Mouse (Mus musculus) heart, embryonic 11.5 days (tissue): ENCODE measurements around the gene Sgtb. TPM values are rescaled to one million over a fixed set of nuclear protein-coding genes. Genes with fewer than 3 reads are reported as not detected.

Experiments used
- ATAC-seq: fragments of 200-750 bp; cut with Nextera tagmentation; replicated peaks from 2 replicates; pipeline ENCODE4 v1.8.0; 2017; ENCODE audit warnings: moderate library complexity; ENCODE audit not compliant: insufficient number of reproducible peaks, low FRiP score, low TSS enrichment
- H3K27ac ChIP-seq: fragments of 300-500 bp; sonication (generic); 2 replicates; pipeline ENCODE4 v1.5.1; 2014; ENCODE audit warnings: mild to moderate bottlenecking, low read depth, low read length
- H3K27me3 ChIP-seq: fragments of 300-500 bp; sonication (generic); 2 replicates; pipeline ENCODE4 v1.6.1; 2014; ENCODE audit warnings: mild to moderate bottlenecking, low read length, mixed read lengths; ENCODE audit not compliant: control insufficient read depth, insufficient read depth
- H3K36me3 ChIP-seq: fragments of 300-500 bp; sonication (generic); 2 replicates; pipeline ENCODE4 v1.6.1; 2014; ENCODE audit warnings: mild to moderate bottlenecking, low read length, moderate library complexity, mixed read lengths; ENCODE audit not compliant: control insufficient read depth, insufficient read depth
- H3K4me1 ChIP-seq: fragments of 300-500 bp; sonication (generic); 2 replicates; pipeline ENCODE4 v1.6.1; 2014; ENCODE audit warnings: low read length; ENCODE audit not compliant: control insufficient read depth, insufficient read depth
- H3K4me2 ChIP-seq: fragments of 300-500 bp; sonication (generic); 2 replicates; pipeline ENCODE4 v1.6.1; 2014; ENCODE audit warnings: mild to moderate bottlenecking, moderate library complexity
- H3K4me3 ChIP-seq: fragments of 300-500 bp; sonication (generic); 2 replicates; pipeline ENCODE4 v1.5.1; 2014; ENCODE audit warnings: low read depth, low read length
- H3K9ac ChIP-seq: fragments of 300-500 bp; sonication (generic); 2 replicates; pipeline ENCODE4 v1.6.1; 2014; ENCODE audit warnings: mild to moderate bottlenecking, low read depth, low read length, moderate library complexity
- H3K9me3 ChIP-seq: fragments of 300-500 bp; sonication (generic); replicated peaks from 2 replicates; pipeline ENCODE4 v1.6.1; 2016; ENCODE audit warnings: low read length; ENCODE audit not compliant: control insufficient read depth
- WGBS: fragments of 180-500 bp; shearing (Covaris S2); extraction: QIAGEN DNeasy Blood & Tissue Kit; methylation state at CpG from one replicate; pipeline ENCODE4 v1.1.7; 2014; ENCODE audit not compliant: insufficient replicate concordance; 5-methylcytosine and 5-hydroxymethylcytosine counted together
- polyA plus RNA-seq: library from polyadenylated mRNA; unstranded; fragments of >200 nt; fragmentation: Nextera tagmentation; extraction: Ambion mirVana; gene quantifications from 2 replicates; pipeline ENCODE4 v1.2.1, GENCODE M21; 2014

Sgtb gene
- polyA plus RNA-seq: 2.8 and 3.2 TPM in 2 replicates

GRCm38 (mm10) chr13:104109288-104109815, at the start of gene Sgtb, which contains the start of gene Nln:
Sgtb (plus strand) TSS chr13:104109741.
Nln (minus strand) TSS chr13:104109614.
- WGBS: 1% methylated on average over 31 of the region's 44 CpGs
- ATAC-seq: peak; percentile 99
- H3K27ac ChIP-seq: peak within 1 kb of the TSS; percentile 73

GRCm38 (mm10) chr13:104060231-104060630, 49.3 kb upstream of the Sgtb start:
- H3K27ac ChIP-seq: no peak overlapping the region
- peaks cover 2% of the 10 kb centered on the region; the same call in 1 of the 2 replicates for H3K36me3 ChIP-seq
- H3K4me2 ChIP-seq: no peak overlapping the region
- no peaks in the 10 kb centered on the region for H3K27me3 ChIP-seq
- no peak for ATAC-seq
- H3K9me3 ChIP-seq: no peaks in the 10 kb centered on the region
- WGBS: 68% methylated on average over 1 of the region's 1 CpGs
- no peak overlapping the region for H3K9ac ChIP-seq
- no peak overlapping the region for H3K4me3 ChIP-seq
- H3K4me1 ChIP-seq: peaks cover 11% of the 10 kb centered on the region

More at GRCm38 (mm10) chr13:104109288-104109815, at the start of gene Sgtb, which contains the start of gene Nln:
- Histone ChIP-seq H3K4me2 (peak within 1 kb of the TSS; percentile 98), H3K4me3 (peak within 1 kb of the TSS; percentile 62), H3K27me3 (no peaks in the 10 kb centered on the region), H3K4me1 (no peaks in the 10 kb centered on the region; the same call in 1 of the 2 replicates), H3K36me3 (no peaks in the 10 kb centered on the region), H3K9me3 (peaks cover 4% of the 10 kb centered on the region; the same call in 1 of the 2 replicates), H3K9ac (peak within 1 kb of the TSS; percentile 85)

GRCm38 (mm10) chr13:104061975-104062750, 47.4 kb upstream of the Sgtb start:
- no peak overlapping the region for H3K4me3 ChIP-seq
- peak overlapping the region; percentile 15; the same call in 1 of the 2 replicates for H3K27ac ChIP-seq
- ATAC-seq: no peak
- H3K27me3 ChIP-seq: no peaks in the 10 kb centered on the region
- H3K9ac ChIP-seq: no peak overlapping the region
- peaks cover 11% of the 10 kb centered on the region for H3K4me1 ChIP-seq
- no peaks in the 10 kb centered on the region for H3K9me3 ChIP-seq
- WGBS: 67% methylated on average over 2 of the region's 2 CpGs
- H3K36me3 ChIP-seq: peaks cover 2% of the 10 kb centered on the region; the same call in 1 of the 2 replicates
- no peak overlapping the region for H3K4me2 ChIP-seq

- whole genome bisulfite sequencing: 74% methylated on average over 9 of the region's 9 CpGs
- H3K9ac ChIP-seq: no peak overlapping the region
- peaks cover 2% of the 10 kb centered on the region; the same call in 1 of the 2 replicates for H3K36me3 ChIP-seq
- ATAC-seq: no peak
- no peak overlapping the region for H3K4me2 ChIP-seq
- peaks cover 11% of the 10 kb centered on the region for H3K4me1 ChIP-seq
- H3K9me3 ChIP-seq: no peaks in the 10 kb centered on the region
- H3K27ac ChIP-seq: no peak overlapping the region
- no peak overlapping the region for H3K4me3 ChIP-seq
- no peaks in the 10 kb centered on the region for H3K27me3 ChIP-seq
These were observed 46.5 kb upstream of the Sgtb start for GRCm38 (mm10) chr13:104063061-104063460.

- 85% methylated on average over 2 of the region's 2 CpGs for WGBS
- no peaks in the 10 kb centered on the region for H3K27me3 ChIP-seq
- no peaks in the 10 kb centered on the region for H3K9me3 ChIP-seq
- ATAC-seq: no peak
- peaks cover 2% of the 10 kb centered on the region; the same call in 1 of the 2 replicates for H3K36me3 ChIP-seq
- H3K9ac ChIP-seq: no peak overlapping the region
- H3K4me1 ChIP-seq: 0 out of 2 replicates have a peak, but pooled peaks cover 6% of the 10 kb centered on the region
- H3K4me2 ChIP-seq: no peak overlapping the region
- no peak overlapping the region for H3K4me3 ChIP-seq
- H3K27ac ChIP-seq: no peak overlapping the region
These were observed 43.7 kb upstream of the Sgtb start for GRCm38 (mm10) chr13:104065649-104066347.

GRCm38 (mm10) chr13:104069216-104069615, 40.3 kb upstream of the Sgtb start:
- no peaks in the 10 kb centered on the region for H3K27me3 ChIP-seq
- no peak overlapping the region for H3K4me3 ChIP-seq
- no peaks in the 10 kb centered on the region for H3K9me3 ChIP-seq
- peaks cover 7% of the 10 kb centered on the region; the same call in 1 of the 2 replicates for H3K4me1 ChIP-seq
- no peaks in the 10 kb centered on the region for H3K36me3 ChIP-seq
- H3K27ac ChIP-seq: no peak overlapping the region
- WGBS: 88% methylated on average over 11 of the region's 11 CpGs
- no peak overlapping the region for H3K4me2 ChIP-seq
- ATAC-seq: no peak
- no peak overlapping the region for H3K9ac ChIP-seq

GRCm38 (mm10) chr13:104070703-104071102, 38.8 kb upstream of the Sgtb start:
- no peak overlapping the region for H3K9ac ChIP-seq
- no peak overlapping the region for H3K4me3 ChIP-seq
- no peak for ATAC-seq
- H3K9me3 ChIP-seq: no peaks in the 10 kb centered on the region
- no peaks in the 10 kb centered on the region for H3K36me3 ChIP-seq
- no peak overlapping the region for H3K4me2 ChIP-seq
- peaks cover 9% of the 10 kb centered on the region; the same call in 1 of the 2 replicates for H3K4me1 ChIP-seq
- H3K27ac ChIP-seq: peak overlapping the region; percentile 62; the same call in 1 of the 2 replicates
- WGBS: 66% methylated on average over 3 of the region's 3 CpGs
- no peaks in the 10 kb centered on the region for H3K27me3 ChIP-seq

- 93% methylated on average over 9 of the region's 9 CpGs for WGBS
- no peaks in the 10 kb centered on the region for H3K27me3 ChIP-seq
These were observed 37.2 kb upstream of the Sgtb start for GRCm38 (mm10) chr13:104072351-104072750.

More at GRCm38 (mm10) chr13:104072351-104072750, 37.2 kb upstream of the Sgtb start:
- H3K4me2 ChIP-seq: no peak overlapping the region
- no peaks in the 10 kb centered on the region for H3K36me3 ChIP-seq
- H3K9me3 ChIP-seq: no peaks in the 10 kb centered on the region
- H3K27ac ChIP-seq: no peak overlapping the region
- no peak overlapping the region for H3K4me3 ChIP-seq
- H3K9ac ChIP-seq: no peak overlapping the region
- peaks cover 9% of the 10 kb centered on the region; the same call in 1 of the 2 replicates for H3K4me1 ChIP-seq
- no peak for ATAC-seq
